Mouse (Mus musculus) stomach, embryonic 16.5 days (tissue): ENCODE measurements around the gene Fam110c. TPM values are rescaled to one million over a fixed set of nuclear protein-coding genes. Genes with fewer than 3 reads are reported as not detected.

Source experiments
- ATAC-seq: fragments of 200-750 bp; cut with Nextera tagmentation; 2 replicates; pipeline ENCODE4 v1.8.0; 2017; ENCODE audit warnings: moderate number of reproducible peaks, moderate TSS enrichment; ENCODE audit not compliant: insufficient read depth, low FRiP score
- H3K27ac ChIP-seq: fragments of 300-500 bp; sonication (generic); 2 replicates; pipeline ENCODE4 v1.5.1; 2014; ENCODE audit warnings: low read length
- H3K27me3 ChIP-seq: fragments of 300-500 bp; sonication (generic); 2 replicates; pipeline ENCODE4 v1.6.1; 2014; ENCODE audit warnings: low read length, control low read depth, mixed read lengths; ENCODE audit not compliant: control insufficient read depth, insufficient read depth
- H3K36me3 ChIP-seq: fragments of 300-500 bp; sonication (generic); 2 replicates; pipeline ENCODE4 v1.6.1; 2014; ENCODE audit warnings: low read length; ENCODE audit not compliant: control insufficient read depth, insufficient read depth
- H3K4me1 ChIP-seq: fragments of 300-500 bp; sonication (generic); 2 replicates; pipeline ENCODE4 v1.6.1; 2014; ENCODE audit warnings: low read length, control low read depth, mixed read lengths; ENCODE audit not compliant: control insufficient read depth, insufficient read depth
- H3K4me2 ChIP-seq: fragments of 300-500 bp; sonication (generic); 2 replicates; pipeline ENCODE4 v1.6.1; 2014; ENCODE audit warnings: low read depth, low read length, mixed read lengths
- H3K4me3 ChIP-seq: fragments of 300-500 bp; sonication (generic); replicated peaks from 2 replicates; pipeline ENCODE4 v1.5.1; 2014; ENCODE audit warnings: mild to moderate bottlenecking, low read length
- H3K9ac ChIP-seq: fragments of 300-500 bp; sonication (generic); 2 replicates; pipeline ENCODE4 v1.6.1; 2014; ENCODE audit warnings: low read length
- H3K9me3 ChIP-seq: fragments of 300-500 bp; sonication (generic); replicated peaks from 2 replicates; pipeline ENCODE4 v1.6.1; 2016; ENCODE audit warnings: low read length, control low read depth; ENCODE audit not compliant: control insufficient read depth
- WGBS: fragments of 180-500 bp; shearing (Covaris S2); extraction: QIAGEN DNeasy Blood & Tissue Kit; methylation state at CpG from one replicate; pipeline ENCODE4 v1.1.7; 2014; 5-methylcytosine and 5-hydroxymethylcytosine counted together
- polyA plus RNA-seq: library from polyadenylated mRNA; unstranded; fragments of >200 nt; fragmentation: Nextera tagmentation; extraction: Ambion mirVana; gene quantifications from 2 replicates; pipeline ENCODE4 v1.2.1, GENCODE M21; 2015

Fam110c gene
- polyA plus RNA-seq, 1 experiment from 2014 or later: 11.4 TPM

- H3K36me3 ChIP-seq: no peaks in the 10 kb centered on the region
- no peak overlapping the region for H3K27ac ChIP-seq
- no peaks in the 10 kb centered on the region for H3K4me1 ChIP-seq
- ATAC-seq: no peak
- H3K27me3 ChIP-seq: no peaks in the 10 kb centered on the region
- H3K4me3 ChIP-seq: no peak overlapping the region
- 75% methylated on average over 11 of the region's 11 CpGs for WGBS
- H3K9me3 ChIP-seq: no peaks in the 10 kb centered on the region
- no peak overlapping the region for H3K9ac ChIP-seq
- no peak overlapping the region for H3K4me2 ChIP-seq
Observed at GRCm38 (mm10) chr12:31090882-31091640, 17.4 kb downstream of the Fam110c start.

DNA sequence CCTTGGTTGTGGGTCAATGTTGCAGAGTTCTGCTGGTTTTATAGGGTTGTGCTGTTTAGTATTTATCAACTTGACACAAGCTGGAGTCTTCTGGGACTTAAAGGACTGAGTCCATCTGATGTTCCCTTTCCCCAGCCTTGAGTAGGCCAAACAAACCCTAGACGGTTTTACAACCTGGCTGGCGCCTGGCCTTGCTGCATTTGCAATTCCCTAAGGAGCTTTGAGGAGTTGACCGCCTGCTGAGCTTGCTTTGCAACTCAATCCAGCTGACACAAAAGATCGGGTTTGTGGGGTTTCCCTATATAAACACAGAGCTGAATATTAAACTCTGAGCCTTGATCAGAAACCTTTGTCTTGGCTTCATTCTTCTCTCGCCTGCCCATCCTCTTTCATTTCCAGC is 18.8 kb downstream of the Fam110c start:
- Histone ChIP-seq H3K4me3 (no peak overlapping the region), H3K4me1 (no peaks in the 10 kb centered on the region), H3K9ac (no peak overlapping the region), H3K27me3 (no peaks in the 10 kb centered on the region), H3K36me3 (no peaks in the 10 kb centered on the region), H3K9me3 (no peaks in the 10 kb centered on the region), H3K4me2 (no peak overlapping the region), H3K27ac (no peak overlapping the region)
- WGBS: 39% methylated on average over 5 of the region's 5 CpGs
- no peak for ATAC-seq

GRCm38 (mm10) chr12:31097185-31097584 is 23.5 kb downstream of the Fam110c start:
- H3K9me3 ChIP-seq: no peaks in the 10 kb centered on the region
- no peak overlapping the region for H3K27ac ChIP-seq
- no peaks in the 10 kb centered on the region for H3K36me3 ChIP-seq
- H3K4me3 ChIP-seq: no peak overlapping the region
- no peak overlapping the region for H3K9ac ChIP-seq
- WGBS: 93% methylated on average over 6 of the region's 6 CpGs
- H3K4me1 ChIP-seq: no peaks in the 10 kb centered on the region
- H3K4me2 ChIP-seq: no peak overlapping the region
- ATAC-seq: no peak
- no peaks in the 10 kb centered on the region for H3K27me3 ChIP-seq

- Histone ChIP-seq H3K36me3 (no peaks in the 10 kb centered on the region), H3K4me2 (no peak overlapping the region), H3K4me1 (no peaks in the 10 kb centered on the region), H3K9me3 (no peaks in the 10 kb centered on the region), H3K9ac (no peak overlapping the region), H3K27ac (no peak overlapping the region), H3K4me3 (no peak overlapping the region), H3K27me3 (no peaks in the 10 kb centered on the region)
- ATAC-seq: no peak
- WGBS: 90% methylated on average over 4 of the region's 4 CpGs
Observed at GRCm38 (mm10) chr12:31101190-31101589, 27.5 kb downstream of the Fam110c start.

DNA sequence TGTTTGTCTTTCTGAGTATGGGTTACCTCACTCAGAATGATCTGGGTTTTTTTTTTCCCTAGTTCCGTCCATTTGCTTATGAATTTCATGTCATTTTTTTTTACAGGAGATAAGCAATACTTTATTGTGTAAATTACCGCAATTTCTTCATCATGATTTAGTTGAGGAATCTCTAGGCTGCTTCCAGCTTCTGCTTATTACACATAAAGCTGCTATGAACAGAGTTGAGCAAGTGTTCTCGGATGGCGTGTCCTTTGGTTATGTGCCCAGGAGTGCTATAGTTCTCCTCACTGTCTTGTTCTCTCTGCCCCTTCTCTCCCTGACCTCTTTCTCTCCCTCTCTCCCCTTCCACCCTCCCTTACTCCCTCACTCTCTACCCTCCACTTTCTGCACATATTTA is 28.2 kb downstream of the Fam110c start:
- H3K4me2 ChIP-seq: no peak overlapping the region

DNA sequence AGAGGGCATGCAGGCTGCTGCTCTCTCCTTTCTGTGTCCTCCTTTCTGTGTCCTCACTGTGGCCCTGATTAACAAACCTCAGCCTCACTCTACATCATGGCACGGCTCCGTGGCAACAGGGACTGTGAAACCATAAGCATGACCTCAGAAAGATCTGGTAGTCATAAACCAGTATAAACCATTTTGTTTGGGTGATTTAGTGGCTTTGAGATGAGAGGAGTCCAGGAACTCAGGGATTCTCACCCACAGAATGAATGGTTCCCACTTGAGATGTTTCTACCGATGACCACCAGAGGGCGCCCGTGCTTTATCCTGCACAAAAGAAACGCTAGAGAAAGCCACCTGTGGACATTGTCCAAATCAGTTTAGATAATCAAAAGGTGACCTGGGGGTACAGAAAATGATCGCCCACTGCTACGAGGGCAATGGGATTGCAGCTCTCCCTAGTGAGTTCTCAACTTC is 42.4 kb downstream of the Fam110c start:
- H3K4me1 ChIP-seq: no peaks in the 10 kb centered on the region
- H3K4me2 ChIP-seq: no peak overlapping the region
- no peaks in the 10 kb centered on the region for H3K27me3 ChIP-seq
- H3K36me3 ChIP-seq: no peaks in the 10 kb centered on the region
- WGBS: 12% methylated on average over 8 of the region's 8 CpGs
- no peaks in the 10 kb centered on the region for H3K9me3 ChIP-seq
- H3K9ac ChIP-seq: no peak overlapping the region
- H3K4me3 ChIP-seq: no peak overlapping the region
- peak; percentile 21; the same call in 1 of the 2 replicates for ATAC-seq
- H3K27ac ChIP-seq: no peak overlapping the region

More for the DNA sequence above, 28.2 kb downstream of the Fam110c start:
- no peaks in the 10 kb centered on the region for H3K27me3 ChIP-seq
- no peak overlapping the region for H3K4me3 ChIP-seq
- H3K36me3 ChIP-seq: no peaks in the 10 kb centered on the region
- no peak overlapping the region for H3K9ac ChIP-seq
- ATAC-seq: no peak
- WGBS: 85% methylated on average over 4 of the region's 4 CpGs
- H3K9me3 ChIP-seq: no peaks in the 10 kb centered on the region
- H3K4me1 ChIP-seq: no peaks in the 10 kb centered on the region
- H3K27ac ChIP-seq: no peak overlapping the region

GRCm38 (mm10) chr12:31120535-31120934 is 46.9 kb downstream of the Fam110c start:
- no peaks in the 10 kb centered on the region for H3K36me3 ChIP-seq
- no peak overlapping the region for H3K9ac ChIP-seq
- no peak overlapping the region for H3K4me2 ChIP-seq
- H3K4me3 ChIP-seq: no peak overlapping the region
- no peaks in the 10 kb centered on the region for H3K27me3 ChIP-seq
- no peaks in the 10 kb centered on the region for H3K4me1 ChIP-seq
- no peak overlapping the region for H3K27ac ChIP-seq
- 74% methylated on average over 5 of the region's 5 CpGs for WGBS
- ATAC-seq: no peak
- H3K9me3 ChIP-seq: no peaks in the 10 kb centered on the region

GRCm38 (mm10) chr12:31122892-31123622 is 49.4 kb downstream of the Fam110c start:
- no peaks in the 10 kb centered on the region for H3K4me1 ChIP-seq
- H3K9me3 ChIP-seq: no peaks in the 10 kb centered on the region
- no peak overlapping the region for H3K9ac ChIP-seq
- no peak overlapping the region for H3K4me3 ChIP-seq
- no peaks in the 10 kb centered on the region for H3K36me3 ChIP-seq
- no peak overlapping the region for H3K4me2 ChIP-seq
- no peak overlapping the region for H3K27ac ChIP-seq
- ATAC-seq: no peak
- H3K27me3 ChIP-seq: no peaks in the 10 kb centered on the region
- whole genome bisulfite sequencing: 55% methylated on average over 6 of the region's 6 CpGs

GRCm38 (mm10) chr12:31126071-31126470 is 52.4 kb downstream of the Fam110c start:
- no peaks in the 10 kb centered on the region for H3K36me3 ChIP-seq
- no peaks in the 10 kb centered on the region for H3K4me1 ChIP-seq
- ATAC-seq: no peak
- H3K9ac ChIP-seq: no peak overlapping the region
- H3K4me3 ChIP-seq: no peak overlapping the region
- H3K4me2 ChIP-seq: no peak overlapping the region
- H3K9me3 ChIP-seq: no peaks in the 10 kb centered on the region
- 31% methylated on average over 1 of the region's 1 CpGs for WGBS
- no peak overlapping the region for H3K27ac ChIP-seq
- no peaks in the 10 kb centered on the region for H3K27me3 ChIP-seq
